In genomic region chr10:4085363-4086141, GRCm38 (mm10) we compare ENCODE assay signal across 24 mouse cellular contexts.
A peak's percentile ranks its signal among the peaks of the same experiment; 100 is the strongest.
DNase-seq lines count a peak whose midpoint lies in the region; ATAC-seq and TF ChIP-seq lines count a peak whose summit lies in the region.
"Had no signal": no experiment of that assay in that cellular context is flagged by ENCODE, and none has a peak within 500 bp of the region (broad histone marks: within the 10 kb centered on the region; RNA-seq: fewer than 3 reads in every experiment).

No protein-coding gene starts in this region.

- no peaks in the 10 kb centered on the region for H3K4me1 ChIP-seq in lung, postnatal 0 days (ENCODE audit: insufficient read depth, low read depth, low read length)
- H3K4me1 ChIP-seq in intestine, embryonic 15.5 days (replicated peaks) = no peaks in the 10 kb centered on the region
- H3K4me1 ChIP-seq in stomach, postnatal 0 days (replicated peaks; ENCODE audit: control insufficient read depth, insufficient read depth) = no peaks in the 10 kb centered on the region
- H3K4me1 ChIP-seq: embryonic facial prominence, embryonic 15.5 days; hindbrain, embryonic 13.5 days had no signal

- no peak overlapping the region for H3K4me3 ChIP-seq in lung, postnatal 0 days (ENCODE audit: low read depth, low read length)
- no peak overlapping the region for H3K4me3 ChIP-seq in intestine, embryonic 15.5 days (replicated peaks)
- no peak overlapping the region for H3K4me3 ChIP-seq in stomach, postnatal 0 days (ENCODE audit: low read depth, low read length)
- H3K4me3 ChIP-seq: embryonic facial prominence, embryonic 15.5 days; erythroblast, embryonic 14.5 days; forebrain, embryonic 10.5 days; heart, adult 2 months; heart, embryonic 13.5 days; hindbrain, embryonic 13.5 days had no signal

- H3K36me3 ChIP-seq in lung, postnatal 0 days (ENCODE audit: insufficient read depth, low read length) = no peaks in the 10 kb centered on the region
- H3K36me3 ChIP-seq in intestine, embryonic 15.5 days = no peaks in the 10 kb centered on the region
- H3K36me3 ChIP-seq in stomach, postnatal 0 days (ENCODE audit: control insufficient read depth, insufficient read depth, low read length) = no peaks in the 10 kb centered on the region
- H3K36me3 ChIP-seq: embryonic facial prominence, embryonic 15.5 days; hindbrain, embryonic 13.5 days had no signal

- H3K4me2 ChIP-seq in lung, postnatal 0 days (replicated peaks; ENCODE audit: low read depth, low read length) = no peak overlapping the region
- no peak overlapping the region for H3K4me2 ChIP-seq in intestine, embryonic 15.5 days (replicated peaks)
- no peak overlapping the region for H3K4me2 ChIP-seq in stomach, postnatal 0 days (replicated peaks; ENCODE audit: low read depth)
- H3K4me2 ChIP-seq: embryonic facial prominence, embryonic 15.5 days; heart, embryonic 13.5 days; hindbrain, embryonic 13.5 days had no signal

- no peak for DNase-seq in lung, postnatal 0 days (ENCODE audit: low spot score)
- no peak for DNase-seq in lung, postnatal 10 days
- DNase-seq in retina, embryonic 14.5 days (ENCODE audit: low spot score) = peak; percentile 24
- no peak for DNase-seq in retina, postnatal 1 day
- peak; percentile 21 for DNase-seq in stomach, postnatal 0 days (ENCODE audit: low spot score)
- no peak for DNase-seq in urinary bladder, postnatal 36 days (ENCODE audit: low spot score in 2 of 2)
- no peak for DNase-seq in heart, adult 18-20 months
- DNase-seq: adrenal gland, adult 2 months; adrenal gland, postnatal 25 days; cerebellum, adult 18-20 months; cerebellum, postnatal 10 days; embryo, embryonic 11 days; gastrocnemius, postnatal 10 days; heart, adult 2 months; heart, postnatal 36 days had no signal

- TF ChIP-seq EP300 in lung, postnatal 0 days (IDR thresholded peaks at IDR 0.05) = no peak
- TF ChIP-seq EP300 in stomach, postnatal 0 days (optimal IDR thresholded peaks at IDR 0.05) = no peak

- no peak overlapping the region for H3K9ac ChIP-seq in lung, postnatal 0 days (replicated peaks; ENCODE audit: low read depth)
- no peak overlapping the region for H3K9ac ChIP-seq in intestine, embryonic 15.5 days
- no peak overlapping the region for H3K9ac ChIP-seq in stomach, postnatal 0 days (ENCODE audit: low read length)
- H3K9ac ChIP-seq: embryonic facial prominence, embryonic 15.5 days; heart, embryonic 13.5 days; hindbrain, embryonic 13.5 days had no signal

- no peaks in the 10 kb centered on the region for H3K9me3 ChIP-seq in lung, postnatal 0 days (ENCODE audit: low read length)
- H3K9me3 ChIP-seq in intestine, embryonic 15.5 days = no peaks in the 10 kb centered on the region
- no peaks in the 10 kb centered on the region for H3K9me3 ChIP-seq in stomach, postnatal 0 days (ENCODE audit: control insufficient read depth, low read length)
- H3K9me3 ChIP-seq: embryonic facial prominence, embryonic 15.5 days; forebrain, embryonic 10.5 days; G1E; heart, embryonic 13.5 days; hindbrain, embryonic 13.5 days had no signal

- TF ChIP-seq CTCF in lung, postnatal 0 days (IDR thresholded peaks at IDR 0.05) = no peak
- no peak for TF ChIP-seq CTCF in stomach, postnatal 0 days (IDR thresholded peaks at IDR 0.05; ENCODE audit: low read depth)

- H3K27ac ChIP-seq in lung, postnatal 0 days (ENCODE audit: low read length) = no peak overlapping the region
- 0 out of 2 replicates have a peak overlapping the region, but pooled peaks have one; percentile 32 for H3K27ac ChIP-seq in intestine, embryonic 15.5 days
- no peak overlapping the region for H3K27ac ChIP-seq in stomach, postnatal 0 days (replicated peaks)
- H3K27ac ChIP-seq: embryonic facial prominence, embryonic 15.5 days; forebrain, embryonic 10.5 days; heart, adult 2 months; heart, embryonic 13.5 days; hindbrain, embryonic 13.5 days; hindbrain, postnatal 0 days had no signal

- H3K27me3 ChIP-seq in lung, postnatal 0 days (replicated peaks; ENCODE audit: insufficient read depth, low read length) = no peaks in the 10 kb centered on the region
- H3K27me3 ChIP-seq in intestine, embryonic 15.5 days (replicated peaks) = no peaks in the 10 kb centered on the region
- no peaks in the 10 kb centered on the region for H3K27me3 ChIP-seq in stomach, postnatal 0 days (ENCODE audit: control insufficient read depth, insufficient read depth, low read length)
- H3K27me3 ChIP-seq: embryonic facial prominence, embryonic 15.5 days; heart, embryonic 13.5 days; hindbrain, embryonic 13.5 days had no signal

- peak; percentile 44; the same call in 1 of the 2 replicates for ATAC-seq in lung, postnatal 0 days
- peak; percentile 38 for ATAC-seq in intestine, embryonic 15.5 days
- peak; percentile 66 for ATAC-seq in stomach, postnatal 0 days (ENCODE audit: low FRiP score, low TSS enrichment)
- ATAC-seq: forebrain, embryonic 16.5 days; hindbrain, postnatal 0 days had no signal

- 63% methylated on average over 7 of the region's 7 CpGs for WGBS in lung, postnatal 0 days
- 58% methylated on average over 7 of the region's 7 CpGs for WGBS in intestine, embryonic 15.5 days
- WGBS in stomach, postnatal 0 days = 49% methylated on average over 7 of the region's 7 CpGs

Comparison
In these comparisons a context has a peak if more than half of its experiments do, and no peak if none do; other contexts are left out.
1. DNase-seq: peak in retina, embryonic 14.5 days (single experiment) and stomach, postnatal 0 days (single experiment); none in lung, postnatal 0 days (single experiment), lung, postnatal 10 days (single experiment), retina, postnatal 1 day (single experiment), urinary bladder, postnatal 36 days (0 of 2) and heart, adult 18-20 months (0 of 2).
2. Peak in every context shown above with its lines, with median percentiles within 50 percentile points of each other: ATAC-seq.